Mouse (Mus musculus) right cerebral cortex, postnatal 36 days (tissue): ENCODE measurements around the gene Rexo4.

Source experiments
- DNase-seq, 2 experiments: peaks; one replicate each; pipeline ENCODE4 v3.0.0; 2022; ENCODE audit warnings: low spot score in 2 of 2, mixed read lengths in 1 of 2

Rexo4 gene

GRCm38 (mm10) chr2:26943253-26943652, 20.9 kb downstream of the Rexo4 start:
- DNase-seq, result no peak

GRCm38 (mm10) chr2:26941539-26941938, 22.6 kb downstream of the Rexo4 start:
- no peak for DNase-seq

GRCm38 (mm10) chr2:26936425-26936824, 27.8 kb downstream of the Rexo4 start:
- DNase-seq, result no peak

GRCm38 (mm10) chr2:26935286-26935685, 28.9 kb downstream of the Rexo4 start:
- no peak for DNase-seq

GRCm38 (mm10) chr2:26933304-26934055, 30.7 kb downstream of the Rexo4 start, which contains the start of the genes Surf4 and Stkld1:
Gene Surf4, minus strand, starts transcription at chr2:26933928.
Gene Stkld1, plus strand, starts transcription at chr2:26934047.
- peak; percentile 88 to 92 for DNase-seq

- DNase-seq, result no peak
Observed at GRCm38 (mm10) chr2:26932473-26933303, 31.5 kb downstream of the Rexo4 start.

GRCm38 (mm10) chr2:26930390-26930789, 33.8 kb downstream of the Rexo4 start:
- DNase-seq, result peak in 1 of 2 experiments; percentile 58

- no peak for DNase-seq
Observed at GRCm38 (mm10) chr2:26927745-26928476, 36.3 kb downstream of the Rexo4 start.

GRCm38 (mm10) chr2:26921784-26922183, 42.4 kb downstream of the Rexo4 start:
- DNase-seq, result no peak

GRCm38 (mm10) chr2:26920190-26920855, 43.9 kb downstream of the Rexo4 start:
- DNase-seq, result no peak

- DNase-seq, result no peak
Observed at GRCm38 (mm10) chr2:26919684-26920083, 44.5 kb downstream of the Rexo4 start.

- DNase-seq, result no peak
Observed at GRCm38 (mm10) chr2:26916738-26917137, 47.4 kb downstream of the Rexo4 start.

- peak; percentile 84 to 90 for DNase-seq
Observed at GRCm38 (mm10) chr2:26915927-26916728, 48.1 kb downstream of the Rexo4 start, which contains the start of the genes Surf2 and Surf1. Gene Surf2, plus strand, starts transcription at chr2:26916367. Gene Surf1, minus strand, starts transcription at chr2:26916530.

GRCm38 (mm10) chr2:26914148-26914941, 49.8 kb downstream of the Rexo4 start:
- no peak for DNase-seq

GRCm38 (mm10) chr2:26913416-26914147, 50.6 kb downstream of the Rexo4 start:
- no peak for DNase-seq

GRCm38 (mm10) chr2:26912253-26912770, 51.9 kb downstream of the Rexo4 start:
- no peak for DNase-seq

- peak; percentile 40 to 43 for DNase-seq
Observed at GRCm38 (mm10) chr2:26910994-26911765, 53.0 kb downstream of the Rexo4 start.
